Mouse (Mus musculus): ENCODE results near the gene Tspyl2. TPM values are rescaled to one million over a fixed set of nuclear protein-coding genes. Genes with fewer than 3 reads are reported as not detected.

The Tspyl2 gene
- total and polyA plus RNA-seq, 3 experiments, result 37.7 to 46.3 (median 42.2) TPM

Other genes starting within 250 kb of the Tspyl2 start
- gene Iqsec2, start 198.2 kb downstream of the Tspyl2 start, total RNA-seq (2021), result 10 to 100 TPM; 30.4 to 36.2 TPM
- 30.1 and 36.7 TPM in 2 replicates for gene Iqsec2, start 198.2 kb downstream of the Tspyl2 start, polyA plus RNA-seq (2012; rRNA removed)
- 10 to 100 TPM; 48.8 to 88.8 TPM for gene Kdm5c, start 109.4 kb downstream of the Tspyl2 start, total RNA-seq (2021)
- 72.0 and 107 TPM in 2 replicates for gene Kdm5c, start 109.4 kb downstream of the Tspyl2 start, polyA plus RNA-seq (2012; rRNA removed)
- 10 to 100 TPM in 1 of 2 experiments, 1 to 10 TPM in 1; 9.0 to 12.0 TPM for gene Kantr, start 14.9 kb downstream of the Tspyl2 start, total RNA-seq (2021)
- gene Kantr, start 14.9 kb downstream of the Tspyl2 start, polyA plus RNA-seq (2012; rRNA removed), result 5.1 and 6.5 TPM in 2 replicates
- 1 to 10 TPM; 1.6 to 1.8 TPM for gene Gpr173, start 26.3 kb upstream of the Tspyl2 start, total RNA-seq (2021)
- gene Gpr173, start 26.3 kb upstream of the Tspyl2 start, polyA plus RNA-seq (2012; rRNA removed), result 1.3 and 3.3 TPM in 2 replicates
- not detected for gene Cldn34a, start 220.9 kb upstream of the Tspyl2 start, total RNA-seq (2021)
- not detected in 2 replicates for gene Cldn34a, start 220.9 kb upstream of the Tspyl2 start, polyA plus RNA-seq (2012; rRNA removed)